Mouse (Mus musculus) liver, adult (tissue): Measurements from ENCODE around the gene Cyb5r1.

ENCODE experiments used
- GATA4 ChIP-seq: IDR thresholded peaks from 2 replicates; pipeline ENCODE4 v1.6.1; 2014; ENCODE audit warnings: mild to moderate bottlenecking, low read length; ENCODE audit not compliant: insufficient replicate concordance

The Cyb5r1 gene

DNA sequence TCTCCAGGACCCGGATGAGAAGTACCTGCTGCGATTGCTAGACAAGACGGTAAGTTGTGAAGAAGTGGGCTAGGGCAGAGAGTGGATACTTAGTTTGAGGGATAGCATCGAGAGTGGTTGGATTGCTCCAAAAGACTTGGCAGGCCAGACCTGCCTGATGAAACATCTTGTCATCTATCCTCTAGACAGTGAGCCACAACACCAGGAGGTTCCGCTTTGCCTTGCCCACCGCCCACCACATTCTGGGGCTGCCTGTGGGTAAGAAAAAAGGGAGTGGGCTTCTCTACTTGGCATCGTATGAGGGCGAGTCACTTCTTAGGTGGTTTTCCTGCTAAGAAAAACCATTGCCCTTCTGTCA, 1.0 kb downstream of the Cyb5r1 start:
- no peak for TF ChIP-seq GATA4

DNA sequence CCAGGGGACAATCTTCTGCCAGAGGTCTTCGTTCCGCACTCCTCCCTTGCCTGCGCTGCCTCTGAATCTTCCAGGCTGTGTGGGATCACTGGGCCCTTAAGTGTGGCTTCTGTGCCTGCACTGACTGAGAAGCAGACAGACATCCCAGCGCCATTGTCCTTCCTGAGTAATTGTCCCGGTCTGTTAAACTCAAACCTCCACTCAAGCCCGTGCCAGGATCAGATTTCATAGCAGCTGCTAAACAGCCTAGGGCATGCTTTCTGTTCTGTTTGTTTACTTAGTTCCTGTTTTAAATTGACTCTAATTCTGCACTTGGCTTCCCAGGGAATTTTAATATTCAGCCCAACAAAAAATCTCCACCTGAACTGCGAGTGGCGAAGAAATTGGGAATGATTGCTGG, 2.7 kb downstream of the Cyb5r1 start:
- TF ChIP-seq GATA4 = no peak

DNA sequence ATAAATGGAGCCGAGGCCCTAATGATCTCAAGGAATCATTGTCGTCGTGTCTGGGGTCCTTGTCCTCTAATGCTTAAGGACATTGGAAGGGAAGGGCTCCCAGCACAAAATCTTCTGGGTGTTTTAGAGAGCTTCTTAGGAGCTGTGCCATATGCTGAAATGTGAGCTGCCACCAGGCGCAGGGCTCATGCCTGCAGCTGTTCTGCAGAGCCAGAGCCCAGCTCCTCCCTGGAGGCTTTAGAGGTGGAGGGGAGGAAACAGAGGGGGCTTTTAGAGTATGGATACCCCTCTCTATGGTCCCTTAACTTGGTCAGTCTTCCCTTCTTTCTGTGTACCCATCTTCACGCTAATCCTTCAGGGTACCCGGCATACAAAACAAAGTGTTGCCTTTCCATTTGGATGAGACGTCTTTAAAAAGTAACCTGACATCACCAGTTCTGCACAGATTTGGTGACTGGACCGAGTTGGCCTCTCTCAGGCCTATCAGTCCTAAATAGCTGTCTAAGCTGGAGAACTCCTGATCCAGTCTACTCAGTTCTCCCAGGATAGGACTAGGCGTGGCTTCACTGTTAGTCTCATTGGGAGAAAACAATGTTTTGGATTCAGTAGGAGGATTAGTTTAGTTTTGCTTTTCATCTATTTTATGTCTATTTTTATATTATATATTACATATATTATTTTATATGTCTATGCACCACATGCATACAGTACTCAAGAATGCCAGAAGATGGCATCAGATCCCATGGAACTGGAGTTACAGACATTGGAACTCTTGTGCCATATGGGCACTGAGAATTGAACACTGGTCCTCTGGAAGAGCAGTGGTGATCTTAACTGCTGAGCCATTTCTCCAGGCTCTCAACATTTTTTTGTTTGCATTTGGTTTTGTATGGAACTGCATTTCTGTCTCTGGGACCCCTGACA, 6.6 kb downstream of the Cyb5r1 start:
- TF ChIP-seq GATA4 = no peak

DNA sequence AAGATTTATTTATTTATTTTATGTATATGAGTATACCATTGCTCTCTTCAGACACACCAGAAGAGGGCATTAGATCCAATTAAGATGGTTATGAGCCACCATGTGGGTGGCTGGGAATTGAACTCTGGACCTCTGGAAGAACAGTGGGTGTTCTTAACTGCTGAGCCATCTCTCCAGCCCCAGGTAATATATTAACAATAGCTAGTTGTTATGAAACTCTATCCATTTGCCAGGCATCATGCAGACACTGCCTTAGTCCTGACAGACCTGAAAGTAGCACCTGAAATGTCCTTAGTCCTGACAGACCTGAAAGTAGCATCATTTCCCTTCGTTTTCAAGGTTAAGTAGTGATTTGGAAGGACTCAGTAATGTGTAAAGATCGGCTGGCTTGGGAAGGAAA, 8.7 kb downstream of the Cyb5r1 start:
- TF ChIP-seq GATA4 = no peak

DNA sequence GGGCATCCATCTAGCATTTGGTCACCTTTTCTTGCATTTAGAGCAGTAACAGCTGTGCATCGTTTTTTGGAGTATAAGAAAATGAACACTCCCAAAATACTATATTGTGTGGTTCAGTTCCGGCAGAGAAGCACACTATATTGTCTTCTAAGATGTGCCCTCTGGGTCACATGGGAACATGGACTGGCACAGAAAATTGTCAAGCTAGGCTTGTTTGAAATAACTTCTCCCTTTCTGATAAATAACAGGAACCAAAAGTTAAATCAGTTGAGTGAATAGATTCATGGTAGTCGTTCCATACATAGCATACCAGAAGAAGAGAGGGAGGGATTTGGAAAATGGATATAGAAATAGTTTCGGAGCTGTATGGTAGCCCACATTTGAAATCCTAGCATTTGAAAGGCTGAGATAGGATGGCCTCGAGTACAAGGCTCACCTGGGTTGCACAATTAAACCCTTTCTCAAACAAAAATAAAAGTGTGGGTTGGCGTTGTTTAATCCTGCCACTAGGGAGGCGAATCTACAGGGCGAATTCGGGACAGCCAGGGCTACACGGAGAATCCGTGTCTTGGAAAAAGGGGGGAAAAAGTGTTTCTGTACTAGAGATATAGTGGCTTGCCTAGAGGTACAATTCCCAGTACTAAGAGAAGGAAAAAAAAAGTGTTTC, 9.3 kb downstream of the Cyb5r1 start:
- TF ChIP-seq GATA4 = no peak

DNA sequence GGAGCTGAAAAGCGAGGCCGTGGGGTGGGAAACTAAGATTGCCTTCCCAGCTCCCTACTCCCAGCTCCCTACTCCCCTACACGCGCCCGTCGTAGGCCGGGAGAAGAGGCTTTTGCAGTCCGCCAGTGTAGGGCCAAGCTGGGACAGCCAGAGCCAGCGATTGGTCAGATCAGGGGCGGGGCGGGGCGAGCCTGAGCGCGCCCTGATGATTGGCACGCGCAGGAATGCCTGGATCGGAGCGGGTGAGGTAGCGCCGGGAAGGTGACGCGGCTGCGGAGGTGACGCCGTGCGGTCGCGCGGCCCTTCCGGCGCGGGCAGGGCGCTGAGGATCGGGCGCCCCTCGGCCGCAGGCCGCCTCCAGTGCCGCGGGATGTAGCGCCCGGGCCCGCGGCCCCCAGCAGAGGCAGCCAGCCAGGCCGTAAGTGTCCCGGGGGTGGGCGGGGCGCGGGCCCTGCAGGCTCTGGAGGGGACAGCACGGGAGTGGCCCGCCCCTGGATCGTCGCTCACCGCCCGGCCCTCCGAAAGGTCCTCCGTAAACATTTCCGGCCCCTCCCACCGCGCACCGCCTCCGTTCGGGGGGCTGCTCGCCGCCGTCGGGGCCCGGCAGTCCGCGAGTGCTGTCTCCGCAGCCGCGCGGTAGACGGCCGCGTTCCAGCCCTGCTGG, 9.9 kb downstream of the Cyb5r1 start, which contains the start of gene Adipor1:
Gene Adipor1 (plus strand): TSS at position 211 of the 664 bp plus-strand sequence.
- no peak; the same call in 1 of the 2 replicates for TF ChIP-seq GATA4

DNA sequence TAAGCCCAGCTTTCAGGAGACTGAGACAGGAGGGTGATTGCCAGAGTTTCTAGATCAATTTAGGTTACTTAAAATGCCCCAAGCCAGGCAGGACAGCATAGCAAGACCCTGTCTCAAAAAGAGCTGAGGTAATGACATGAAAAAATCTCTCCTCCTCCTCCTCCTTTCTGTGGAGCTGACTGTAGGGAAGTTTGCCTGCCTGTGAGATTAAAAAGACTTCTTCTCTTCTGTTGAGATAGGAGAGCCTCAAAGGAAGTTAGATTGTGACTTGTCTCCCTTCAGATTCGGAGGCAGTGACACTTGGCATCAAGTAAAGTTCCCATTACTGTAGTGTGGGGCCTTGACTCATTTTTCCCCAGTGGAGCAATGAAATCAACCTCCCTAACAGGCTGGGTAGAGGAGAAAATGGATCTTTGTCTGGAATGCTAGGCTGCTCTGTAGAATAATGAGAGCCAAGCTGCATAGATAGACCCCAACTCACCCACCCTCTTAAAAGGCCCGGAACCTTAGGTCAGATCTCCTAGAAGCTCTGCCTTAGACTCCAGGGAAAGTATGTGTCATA, 13.1 kb downstream of the Cyb5r1 start:
- TF ChIP-seq GATA4 = peak; percentile 65; the same call in 1 of the 2 replicates

DNA sequence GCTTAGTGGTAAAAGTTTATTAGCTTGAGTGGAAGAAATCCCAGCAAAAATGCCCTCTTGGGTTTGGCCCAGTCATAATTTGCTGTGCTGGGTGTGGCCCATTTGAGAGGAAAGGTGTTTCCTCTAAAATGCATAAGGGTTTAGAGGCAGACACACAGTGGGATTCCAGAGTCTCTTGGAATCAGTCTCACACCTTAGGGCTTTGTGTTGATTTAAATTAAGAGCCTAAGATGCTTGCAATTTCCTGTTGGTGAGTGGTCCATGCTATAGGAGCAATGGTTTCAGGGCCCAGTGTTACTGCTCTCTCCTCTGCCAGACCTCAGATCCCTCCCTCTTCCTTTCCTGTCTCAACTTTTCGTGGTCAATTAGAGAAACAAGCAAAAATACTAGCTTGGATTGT, 13.8 kb downstream of the Cyb5r1 start:
- no peak for TF ChIP-seq GATA4

DNA sequence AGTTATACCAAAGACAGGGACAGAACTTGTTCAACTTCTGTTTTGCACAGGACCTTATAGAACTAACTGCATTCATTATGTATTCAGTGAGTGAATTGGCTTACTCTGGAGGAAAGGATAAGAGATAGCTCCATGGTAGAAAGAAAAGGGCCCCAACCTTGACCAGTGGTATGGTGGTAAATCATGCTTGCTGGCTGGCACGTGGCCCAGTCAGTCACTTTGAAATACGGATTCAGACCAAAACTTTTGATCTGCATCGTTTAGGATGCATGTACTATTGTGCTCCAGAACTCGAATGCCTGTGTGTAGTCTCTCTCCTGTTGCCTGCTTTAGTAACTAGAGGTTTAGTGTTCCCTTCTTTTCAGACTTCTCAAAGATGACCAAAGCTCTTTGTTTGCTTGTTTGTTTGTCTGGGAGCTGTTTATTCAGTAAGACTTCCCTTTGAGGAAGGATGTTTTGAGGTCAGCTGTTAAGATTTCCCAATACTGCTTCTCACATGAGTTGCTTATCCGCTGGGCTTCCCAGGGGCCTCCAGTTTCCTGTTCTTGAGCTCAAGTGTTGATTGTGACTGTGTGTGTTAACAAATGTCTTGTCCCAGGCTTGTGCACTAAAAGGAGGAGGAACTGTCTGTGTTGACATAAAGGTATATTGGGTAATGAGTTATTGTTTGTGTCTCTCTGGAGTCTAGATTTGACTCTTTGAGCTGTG, 14.5 kb downstream of the Cyb5r1 start:
- peak; percentile 85 for TF ChIP-seq GATA4

DNA sequence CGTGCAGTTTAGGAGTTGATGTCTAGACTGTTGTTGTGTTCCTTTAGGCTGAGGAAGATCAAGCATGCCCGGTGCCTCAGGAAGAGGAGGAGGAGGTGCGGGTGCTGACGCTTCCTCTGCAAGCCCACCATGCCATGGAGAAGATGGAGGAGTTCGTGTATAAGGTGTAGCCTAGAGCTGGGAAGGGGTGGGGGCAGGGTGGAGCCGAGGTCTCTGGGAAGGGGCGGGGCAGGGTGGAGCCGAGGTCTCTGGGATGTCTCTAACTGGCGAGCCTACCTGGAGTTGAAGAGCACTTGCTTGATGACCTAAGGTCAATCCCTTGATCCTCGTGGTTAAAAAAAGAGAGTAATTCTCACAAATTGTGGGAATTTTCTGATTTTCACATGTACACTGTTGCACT, 18.6 kb downstream of the Cyb5r1 start:
- TF ChIP-seq GATA4 = no peak

DNA sequence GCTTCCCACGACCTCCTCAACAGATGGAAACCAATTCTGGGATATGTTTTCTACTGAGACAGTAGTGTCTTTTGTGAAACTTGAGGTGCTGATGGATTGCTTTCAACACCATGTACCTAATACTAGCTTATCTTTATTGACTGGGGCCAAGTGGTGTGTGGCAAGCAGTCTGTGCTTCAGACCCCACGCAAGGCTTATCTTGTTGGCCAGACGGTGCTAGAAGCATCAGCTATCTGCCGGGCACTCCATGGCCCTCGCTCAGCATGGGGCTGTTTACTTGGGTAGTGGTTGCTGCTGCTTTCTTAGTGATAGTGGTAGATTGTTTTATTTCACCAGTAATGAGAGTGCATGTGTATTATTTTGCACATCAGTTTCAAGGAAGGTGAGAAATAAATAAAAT, 20.9 kb downstream of the Cyb5r1 start:
- TF ChIP-seq GATA4 = no peak

DNA sequence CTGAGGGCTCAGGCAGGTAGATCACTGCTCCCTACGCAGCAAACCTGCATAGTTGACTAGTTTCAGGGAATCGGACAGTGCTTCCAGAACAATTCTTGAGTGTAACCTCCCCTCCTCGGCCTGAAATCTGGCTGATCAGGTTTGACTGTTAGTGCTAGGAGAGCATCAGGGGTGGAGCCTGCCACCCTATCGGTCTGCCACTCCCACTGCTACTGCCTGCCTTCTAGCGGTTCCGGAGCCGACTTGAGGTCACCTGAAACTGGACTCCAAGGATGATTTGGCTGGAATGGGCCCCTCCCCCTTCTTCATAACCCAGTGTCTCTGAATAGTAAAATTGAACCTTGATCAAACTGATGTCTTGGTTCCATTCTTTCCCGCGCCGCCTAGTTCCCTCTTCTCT, 27.6 kb downstream of the Cyb5r1 start:
- TF ChIP-seq GATA4 = no peak

DNA sequence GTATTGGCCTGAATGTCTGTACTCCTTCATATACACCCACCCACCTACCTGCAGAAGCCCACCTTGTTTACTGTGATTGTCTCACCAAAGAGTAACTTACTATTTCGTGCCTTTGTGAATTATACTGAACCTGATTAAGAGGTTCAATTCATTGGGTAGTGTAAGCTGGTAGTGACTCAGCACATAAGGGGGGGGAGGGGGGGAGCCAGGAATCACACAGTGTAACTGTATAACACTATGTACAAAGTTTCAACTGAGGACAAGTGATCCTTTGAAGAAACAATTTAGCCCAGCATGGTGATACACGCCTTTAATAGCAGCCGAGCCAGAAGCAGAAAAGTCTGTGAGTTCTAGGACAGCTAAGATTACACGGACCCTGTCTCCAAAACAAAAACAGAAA, 28.1 kb downstream of the Cyb5r1 start:
- TF ChIP-seq GATA4 = no peak

DNA sequence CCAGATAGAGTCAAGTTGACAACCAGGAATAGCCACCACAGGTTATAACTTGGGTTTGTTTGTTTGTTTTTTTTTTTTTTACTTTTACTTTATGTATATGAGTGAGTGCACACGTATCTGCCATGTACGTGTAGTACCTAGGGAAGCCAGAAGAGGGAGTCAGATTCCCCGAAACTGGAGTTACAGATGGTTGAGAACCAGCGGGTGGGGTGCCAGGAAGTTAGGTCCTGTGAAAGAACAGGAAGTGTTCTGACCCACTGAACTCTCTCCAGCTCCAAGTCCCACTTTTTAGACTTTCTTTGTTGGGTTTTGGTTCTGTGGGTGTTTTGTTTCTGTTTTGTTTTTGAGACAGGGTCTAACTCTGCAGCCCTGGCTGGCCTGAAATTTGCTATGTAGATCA, 30.1 kb downstream of the Cyb5r1 start:
- TF ChIP-seq GATA4 = no peak

DNA sequence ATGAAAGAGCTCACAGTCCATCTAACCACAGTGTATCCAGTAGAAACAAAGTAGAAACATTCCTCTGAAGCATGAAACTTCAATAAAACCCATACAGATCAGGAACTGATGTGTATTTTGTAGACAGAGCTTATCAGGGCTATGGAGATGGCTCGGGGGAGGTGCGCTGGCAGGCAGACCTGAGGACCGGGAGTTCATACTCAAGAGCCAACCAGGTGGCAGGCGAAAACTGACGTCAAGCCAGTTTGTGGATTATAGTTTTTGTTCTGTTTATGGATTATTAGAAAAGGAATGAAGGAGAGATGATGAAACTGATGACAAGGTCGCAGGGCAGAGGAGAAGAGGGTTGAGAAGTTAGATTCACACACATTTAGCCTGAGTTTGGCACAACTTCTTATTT, 35.1 kb downstream of the Cyb5r1 start:
- TF ChIP-seq GATA4 = no peak
